Mouse (Mus musculus) adrenal gland, adult (tissue): ENCODE results near the gene Acer3.
"Not testable (repeated sequence)": the region's sequence is repeated elsewhere in the genome, so short reads cannot be mapped to it uniquely, and the experiment has no call there.

Experiments used
- DNase-seq, 2 experiments: peaks; one replicate each; pipeline ENCODE4 v3.0.0; 2022 to 2023; ENCODE audit warnings: low spot score in 1 of 2; ENCODE audit not compliant: inconsistent age in 2 of 2

Gene Acer3

DNA sequence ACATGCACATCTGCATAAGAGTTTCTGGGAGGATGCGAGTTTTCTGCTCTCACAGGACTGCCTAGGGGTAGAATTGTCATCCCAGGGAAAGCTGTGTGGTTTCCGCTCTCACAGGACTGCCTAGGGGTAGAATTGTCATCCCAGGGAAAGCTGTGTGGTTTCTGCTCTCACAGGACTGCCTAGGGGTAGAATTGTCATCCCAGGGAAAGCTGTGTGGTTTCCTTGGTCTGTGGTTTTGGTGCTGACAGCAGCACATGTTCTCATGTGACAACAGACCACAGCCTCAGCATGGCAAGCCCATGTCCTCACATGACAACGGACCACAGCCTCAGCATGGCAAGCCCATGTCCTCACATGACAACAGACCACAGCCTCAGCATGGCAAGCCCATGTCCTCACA is 133.7 kb downstream of the Acer3 start:
- not testable (repeated sequence) for DNase-seq

- no peak for DNase-seq
Measured at GRCm38 (mm10) chr7:98186637-98187036, 134.4 kb downstream of the Acer3 start.

DNA sequence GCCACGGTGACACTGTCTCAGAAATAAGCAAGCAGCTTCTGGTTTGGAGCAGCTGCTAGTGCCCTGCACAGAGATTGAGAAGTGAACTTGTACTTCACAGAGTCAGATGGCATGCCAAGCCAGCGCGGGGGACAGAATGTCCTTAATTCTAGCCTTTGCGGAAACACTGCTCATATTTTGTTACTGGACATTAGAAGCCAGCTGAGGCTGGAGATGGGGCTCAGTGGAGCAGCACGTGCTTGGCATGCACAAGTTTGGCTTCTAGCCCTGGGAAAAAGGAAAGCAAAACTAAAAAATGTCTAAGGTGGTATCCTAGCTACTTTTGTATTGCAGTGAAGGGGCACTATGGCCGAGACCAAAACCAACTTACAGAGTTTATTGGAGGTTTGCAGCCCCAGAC is 135.7 kb downstream of the Acer3 start:
- peak; percentile 34 to 42 for DNase-seq

- DNase-seq, result no peak
Measured at GRCm38 (mm10) chr7:98178560-98179231, 142.3 kb downstream of the Acer3 start.

DNA sequence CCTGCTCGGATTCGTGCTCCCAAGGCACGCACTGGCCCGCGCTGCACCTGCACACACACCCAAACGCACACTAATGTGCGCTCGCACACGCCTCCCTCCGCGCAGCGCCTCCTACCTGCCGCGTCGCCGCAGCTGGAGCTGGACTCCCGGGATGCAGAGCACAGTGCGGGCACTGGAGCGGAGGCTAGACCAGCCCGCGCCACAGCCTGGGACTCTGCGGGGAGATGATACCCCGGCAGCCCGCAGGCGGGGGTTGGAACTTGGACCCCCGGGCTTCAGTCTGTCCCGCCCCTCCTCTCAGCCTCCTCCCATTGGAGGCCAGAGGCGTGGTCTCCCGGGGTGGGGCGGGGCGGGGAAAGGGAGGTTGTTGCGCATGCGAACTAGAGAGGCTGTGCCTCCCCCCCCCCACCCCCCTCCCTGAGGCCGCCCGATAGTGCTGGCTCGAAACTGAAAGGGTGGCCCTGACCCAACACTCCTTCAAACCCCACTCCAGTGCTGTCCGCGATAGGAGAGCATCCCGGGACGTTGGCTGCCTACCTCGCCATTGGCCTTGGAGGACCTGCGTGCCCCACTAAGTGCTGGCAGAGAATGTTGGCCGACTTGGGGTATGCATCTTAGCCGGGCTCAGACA is 143.0 kb downstream of the Acer3 start, which contains the start of gene Capn5:
TSS of gene Capn5 (minus strand) at position 346 of the 631 bp plus-strand sequence.
- DNase-seq, result peak; percentile 78 to 91

DNA sequence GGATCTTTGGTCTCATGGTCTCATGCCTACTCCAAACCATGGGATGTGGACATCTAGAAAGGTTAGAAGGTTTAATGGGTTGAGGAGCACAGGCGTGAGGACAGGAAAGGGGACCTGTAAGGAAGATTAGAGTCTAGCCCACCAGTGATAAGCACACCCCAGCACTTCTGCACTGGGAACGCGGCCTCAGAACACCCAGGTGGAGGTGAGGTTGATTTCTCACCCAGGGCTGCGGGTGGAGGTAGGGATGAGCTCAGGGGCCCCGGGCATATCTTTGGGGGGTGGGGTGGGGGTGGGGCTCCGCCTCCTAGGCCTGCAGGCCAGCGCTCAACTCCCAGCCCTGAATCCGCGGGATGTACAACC is 143.5 kb downstream of the Acer3 start:
- peak in 1 of 2 experiments; percentile 60 for DNase-seq

DNA sequence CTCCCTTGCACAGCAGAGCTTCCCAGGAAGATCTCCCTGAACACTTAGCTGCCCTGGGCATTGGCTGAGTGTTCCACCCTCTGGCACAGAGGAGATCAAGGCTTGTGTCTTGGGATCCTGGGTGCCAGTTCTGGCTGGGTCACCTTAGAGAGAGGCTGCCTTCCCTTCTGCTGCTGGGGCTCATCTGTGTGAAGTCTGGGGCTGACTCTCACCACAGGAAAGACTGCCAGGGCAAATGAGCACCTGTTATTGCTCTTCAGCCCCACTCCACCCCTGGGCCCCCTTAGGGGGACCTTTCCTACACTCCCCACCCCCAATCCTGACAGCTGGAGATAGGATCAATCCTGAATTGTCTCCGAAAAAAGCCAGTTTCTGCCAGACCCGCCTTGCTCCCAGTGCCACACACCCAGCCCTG is 143.9 kb downstream of the Acer3 start:
- DNase-seq, result peak in 1 of 2 experiments; percentile 16

DNA sequence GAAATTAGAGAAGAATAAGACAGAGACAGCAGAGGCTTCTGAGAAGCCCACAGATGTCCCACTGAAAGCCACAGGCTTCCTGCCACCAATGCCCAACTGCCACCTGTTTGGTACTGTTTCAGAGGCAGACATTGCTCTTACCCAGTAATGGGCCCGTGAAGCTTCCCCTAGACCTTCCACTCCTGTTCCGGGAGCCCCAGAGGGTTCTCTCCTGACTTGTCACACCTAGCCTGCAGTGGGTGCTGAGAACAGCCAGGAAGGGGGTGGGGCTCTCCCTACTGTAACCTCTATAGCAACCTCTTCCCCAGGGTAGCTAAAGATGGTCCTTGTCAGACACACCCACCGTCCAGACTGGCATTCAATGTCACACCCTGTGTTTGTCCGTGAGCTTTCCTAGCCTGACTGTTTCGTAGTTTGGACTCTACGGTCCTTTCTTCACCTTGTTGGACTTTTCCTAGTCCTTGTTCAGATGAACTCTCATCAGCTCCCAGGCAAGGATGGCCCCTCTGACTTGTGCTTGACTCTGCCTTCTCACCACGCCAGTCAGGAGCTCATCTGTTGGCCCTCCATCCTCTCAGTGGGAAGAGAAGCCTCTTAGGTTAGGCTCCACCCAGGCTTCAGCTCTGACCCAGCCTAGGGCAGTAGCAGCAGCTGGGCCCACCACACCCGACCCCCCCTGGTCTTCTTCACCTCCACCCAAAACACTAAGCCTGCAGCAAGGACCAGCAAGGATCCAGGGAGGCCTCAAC is 144.5 kb downstream of the Acer3 start:
- peak in 1 of 2 experiments; percentile 25 for DNase-seq

GRCm38 (mm10) chr7:98174883-98175755 is 145.9 kb downstream of the Acer3 start:
- DNase-seq, result no peak

DNA sequence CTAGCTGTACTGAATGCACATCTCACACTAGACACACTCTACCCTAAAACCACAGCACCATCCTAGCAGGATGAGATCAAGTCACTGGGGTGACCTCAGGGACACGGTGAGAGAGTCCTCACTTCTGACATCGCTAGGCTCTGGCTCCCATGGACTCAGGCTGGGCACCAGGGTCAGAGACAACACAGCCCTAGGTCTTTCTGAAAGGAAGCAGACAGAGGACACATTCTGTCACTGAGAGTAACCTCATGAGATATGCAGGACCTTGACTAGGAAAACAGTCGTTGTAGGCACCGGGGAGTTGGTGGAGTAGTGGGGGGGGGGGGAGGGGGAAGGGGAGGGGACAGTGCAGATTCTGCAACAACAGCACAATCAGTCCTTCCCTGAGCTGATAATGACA is 147.6 kb downstream of the Acer3 start:
- no peak for DNase-seq

- no peak for DNase-seq
Measured at GRCm38 (mm10) chr7:98172661-98173060, 148.3 kb downstream of the Acer3 start.

- no peak for DNase-seq
Measured at GRCm38 (mm10) chr7:98171141-98172073, 149.6 kb downstream of the Acer3 start.

DNA sequence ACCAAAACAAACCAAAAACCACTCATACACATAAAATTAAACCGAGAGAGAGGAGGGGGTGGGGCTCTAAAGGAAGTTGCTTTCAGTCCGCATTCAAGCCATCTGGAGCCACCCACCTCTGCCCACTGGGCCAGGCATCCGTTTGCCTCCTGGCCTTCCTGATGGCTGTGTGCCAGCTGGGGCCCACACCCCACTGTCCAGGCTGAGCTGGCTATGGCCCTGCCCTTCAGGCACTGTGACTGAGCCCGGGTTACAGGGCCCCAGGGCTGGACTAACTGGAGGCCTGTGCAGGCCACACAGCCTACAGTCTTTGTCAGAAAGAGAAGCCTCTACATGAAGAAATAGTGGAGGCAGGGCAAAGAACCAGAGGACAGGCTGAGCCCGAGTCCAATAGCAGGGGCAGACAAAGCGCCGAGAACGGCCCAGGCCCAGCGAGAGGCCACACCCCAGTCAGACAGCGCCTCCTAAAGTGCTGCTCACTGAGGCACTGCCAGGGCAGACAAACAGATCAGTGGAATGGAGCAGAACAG is 155.9 kb downstream of the Acer3 start:
- peak in 1 of 2 experiments; percentile 27 for DNase-seq

DNA sequence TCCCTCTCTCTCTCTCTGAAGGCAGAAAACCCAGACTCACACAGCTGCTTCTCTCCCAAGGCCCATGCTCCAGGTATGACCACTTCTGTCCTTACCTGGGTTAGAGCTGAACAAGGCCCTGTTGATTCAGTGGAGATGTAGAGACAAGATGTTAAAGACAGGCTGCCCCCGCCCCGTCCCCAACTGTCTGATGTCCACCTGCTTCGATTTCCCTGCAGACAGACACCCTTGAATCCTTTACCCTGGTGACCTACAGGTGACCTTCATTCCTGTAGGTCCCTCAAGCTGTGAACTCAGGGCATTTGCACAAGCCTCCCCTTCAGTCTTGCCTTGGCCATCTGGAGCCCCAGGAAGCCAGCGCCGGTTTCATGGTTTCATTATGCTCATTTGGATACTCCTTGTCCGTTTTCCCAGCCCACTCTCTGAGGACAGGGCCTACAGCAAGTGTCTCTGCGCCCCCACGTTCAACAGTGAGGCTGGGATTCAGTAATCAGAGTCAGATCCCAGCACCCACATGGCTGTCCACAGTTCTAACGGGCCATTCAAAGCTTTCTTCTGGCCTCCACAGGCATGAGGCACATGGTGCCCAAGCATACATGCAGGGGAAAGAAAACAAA is 156.5 kb downstream of the Acer3 start:
- no peak for DNase-seq

- DNase-seq, result peak; percentile 22 to 54
Measured at GRCm38 (mm10) chr7:98163700-98164099, 157.3 kb downstream of the Acer3 start.

DNA sequence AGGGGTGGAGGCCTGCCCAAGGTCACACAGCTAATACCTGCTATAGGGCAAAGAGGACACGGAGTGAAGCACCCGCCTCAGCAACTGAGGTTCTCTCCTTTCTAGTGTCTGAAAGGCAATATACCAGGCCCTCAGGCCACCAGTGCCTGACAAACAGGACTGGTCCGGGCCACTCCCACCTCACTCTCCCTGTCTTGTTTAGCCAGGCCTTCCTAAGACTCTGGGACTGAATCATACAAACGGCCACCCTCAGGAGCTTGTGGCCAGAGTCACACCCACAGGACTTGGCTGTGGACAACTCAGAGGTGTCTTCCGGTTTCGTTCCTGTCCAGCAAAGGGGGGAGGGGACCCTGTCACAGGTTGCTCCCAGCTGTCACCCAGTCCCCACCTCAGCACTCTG is 158.8 kb downstream of the Acer3 start:
- DNase-seq, result no peak

DNA sequence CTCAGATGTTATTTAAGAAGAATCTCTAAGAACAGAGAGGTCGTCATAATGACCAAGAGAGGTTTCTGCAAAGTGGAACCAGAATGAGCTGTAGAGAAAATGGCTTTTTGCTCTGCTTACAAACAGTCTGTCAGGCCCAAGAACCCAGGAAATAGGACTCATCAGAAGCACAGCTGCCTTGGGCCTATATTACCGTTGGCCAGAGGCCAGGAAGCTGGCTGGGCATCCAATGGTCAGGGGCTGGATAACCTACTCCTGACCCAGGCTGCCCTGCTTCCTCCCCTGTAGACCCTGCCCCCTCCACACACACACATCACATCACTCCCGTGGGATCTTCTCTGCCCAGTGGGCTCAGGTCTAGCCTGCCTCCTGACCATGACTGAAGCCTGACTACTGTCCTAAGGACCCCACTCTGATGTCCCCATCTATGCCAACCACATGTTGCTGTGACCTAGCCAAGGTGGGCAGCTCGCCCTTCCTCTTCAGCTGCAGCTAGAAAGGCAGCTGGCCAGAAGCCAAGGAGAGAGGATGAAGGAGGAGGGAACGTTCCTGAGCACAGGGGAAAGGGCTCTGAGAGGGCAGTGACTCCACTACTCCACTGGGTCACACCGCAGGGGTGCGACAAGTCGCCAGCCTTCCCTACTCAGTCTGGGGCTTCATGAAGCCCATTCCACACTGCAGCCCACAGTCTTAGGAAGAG is 160.8 kb downstream of the Acer3 start:
- DNase-seq, result no peak

DNA sequence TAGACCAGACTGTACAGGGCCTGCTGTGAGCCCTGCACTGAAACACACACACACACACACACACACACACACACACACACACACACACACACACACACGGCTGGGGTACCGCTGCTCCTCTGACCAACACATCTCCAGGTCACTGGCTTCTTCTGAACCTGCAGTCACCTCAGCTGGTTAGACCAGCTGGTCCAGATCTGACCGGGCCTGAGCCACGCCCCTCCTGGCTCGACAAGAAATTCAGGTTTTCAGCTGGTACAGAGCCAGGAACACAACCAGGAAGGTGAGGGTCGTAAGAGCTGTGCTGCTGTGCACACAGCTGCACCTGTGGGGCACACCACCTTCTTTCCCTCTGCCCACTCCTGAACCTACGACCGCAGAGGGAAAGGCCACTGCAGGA is 162.5 kb downstream of the Acer3 start:
- no peak for DNase-seq
